Mouse (Mus musculus) cerebellum, postnatal 10 days (tissue): ENCODE measurements around the gene Foxp1.

Source experiments
- DNase-seq, 2 experiments: peaks; one replicate each; pipeline ENCODE4 v3.0.0; 2021; ENCODE audit warnings: mixed read lengths in 2 of 2

Foxp1 gene

DNA sequence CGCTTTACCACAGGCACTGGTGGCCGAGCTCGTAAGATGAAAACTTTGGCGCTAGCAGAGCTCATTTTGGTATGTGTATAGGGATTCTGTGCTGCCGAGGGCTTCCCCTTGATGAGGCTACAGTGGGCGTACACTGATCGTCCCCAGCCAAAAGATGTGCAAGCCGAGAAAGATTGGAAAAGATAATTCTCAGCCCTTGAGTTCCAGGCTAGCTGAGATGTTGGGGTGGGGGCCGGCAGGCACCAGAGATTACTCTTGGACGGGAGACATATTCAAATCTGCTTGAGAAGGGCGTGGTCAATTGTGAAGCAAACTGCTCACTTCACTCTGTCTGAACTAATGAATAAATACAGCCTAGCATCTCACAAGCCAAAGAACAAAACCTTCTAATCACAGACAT lies 319.3 kb downstream of the Foxp1 start:
- no peak for DNase-seq

DNA sequence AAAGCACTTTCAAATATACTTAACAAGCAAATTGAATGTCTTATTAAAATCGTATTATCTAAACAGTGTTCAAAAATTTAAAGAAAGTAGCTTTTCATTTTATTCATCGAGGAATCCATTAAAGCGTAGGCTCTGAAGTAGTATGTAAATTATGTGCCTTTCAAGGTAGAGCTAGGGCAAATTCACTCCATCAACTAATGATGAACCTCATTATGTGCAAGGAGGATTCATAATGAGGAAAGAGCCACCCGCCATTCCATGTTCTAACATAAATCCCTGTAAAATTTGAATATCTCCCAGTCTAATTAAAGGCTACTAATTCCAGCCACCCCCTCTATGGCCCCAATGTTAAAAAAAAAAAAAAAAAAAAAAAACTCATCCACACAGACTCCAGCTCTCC lies 319.7 kb downstream of the Foxp1 start:
- DNase-seq = no peak

DNA sequence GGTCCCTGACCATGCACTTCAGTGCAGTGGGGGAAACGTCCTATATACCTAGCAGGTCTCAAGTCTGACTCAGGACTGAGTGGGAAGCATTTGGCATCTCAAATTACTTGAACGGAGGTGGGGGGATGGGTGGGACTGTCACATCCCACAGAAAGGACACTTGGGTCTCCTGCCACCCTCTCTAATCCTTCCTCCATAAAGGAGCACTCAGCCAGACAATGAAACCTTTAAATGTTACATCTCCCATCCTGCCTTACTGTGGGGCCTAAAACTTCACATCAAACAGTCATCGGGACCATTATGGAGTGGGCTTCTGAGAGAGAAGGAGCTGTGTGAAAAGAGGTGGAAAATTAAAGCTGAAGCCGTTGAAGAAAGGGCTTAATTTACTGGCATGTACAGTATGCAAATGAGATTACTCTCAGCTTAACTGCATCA lies 321.2 kb downstream of the Foxp1 start:
- peak; percentile 26 to 41 for DNase-seq

DNA sequence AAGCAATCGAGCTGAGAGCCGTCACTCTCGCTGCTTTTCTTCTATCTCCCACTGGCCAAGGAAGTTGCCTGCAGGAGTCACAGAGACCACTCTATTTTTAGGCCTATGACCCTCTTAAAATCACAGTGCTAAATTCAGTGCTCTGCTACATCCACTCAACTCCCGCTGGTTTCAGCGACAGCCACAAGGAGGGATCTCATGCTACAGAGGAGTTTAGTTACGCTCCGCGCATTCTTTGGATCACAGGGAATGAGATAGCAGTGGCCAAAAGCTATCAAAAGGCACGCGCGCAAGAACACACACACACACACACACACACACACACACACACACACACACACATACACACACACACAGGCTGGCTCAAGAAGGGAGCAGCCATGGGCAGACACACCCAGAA lies 321.9 kb downstream of the Foxp1 start:
- peak; percentile 45 to 57 for DNase-seq

DNA sequence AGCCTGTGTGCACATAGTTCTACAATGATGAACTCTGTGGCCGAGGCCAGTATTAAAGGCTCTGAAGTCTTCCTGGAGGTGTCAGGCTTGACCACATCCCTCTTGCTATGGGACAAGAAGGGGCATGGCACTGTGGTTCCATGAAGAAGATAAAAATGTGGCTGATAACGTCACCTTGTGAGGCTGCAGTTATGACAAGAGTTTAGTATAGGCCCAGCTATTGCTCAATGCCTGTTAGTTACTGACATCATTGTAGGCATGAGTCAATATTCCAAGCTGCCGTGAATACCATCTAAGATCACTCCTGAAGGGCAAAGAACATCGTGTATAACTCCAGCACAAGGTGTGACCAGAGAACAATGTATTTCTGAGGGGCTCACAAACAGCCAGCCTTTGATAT lies 323.2 kb downstream of the Foxp1 start:
- no peak for DNase-seq

DNA sequence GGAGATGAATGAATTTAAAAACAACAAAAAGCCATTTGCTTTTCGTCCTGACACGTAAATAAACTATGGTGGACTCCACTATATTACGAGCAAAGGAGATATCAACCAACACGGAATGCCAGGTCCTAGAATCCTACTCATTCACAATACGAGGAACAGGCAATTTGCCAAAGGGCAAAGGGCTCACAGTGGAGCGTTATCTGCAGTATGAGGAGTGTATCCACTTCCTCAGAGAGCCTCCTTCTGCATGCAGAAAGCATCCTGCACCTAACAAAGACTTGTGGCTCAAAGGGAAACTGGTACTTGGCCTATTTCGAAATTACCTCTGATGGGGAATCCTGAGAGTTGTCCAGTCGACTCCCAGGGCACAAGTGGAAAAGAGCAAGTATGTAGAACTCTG lies 328.8 kb downstream of the Foxp1 start:
- DNase-seq = peak in 1 of 2 experiments; percentile 21

DNA sequence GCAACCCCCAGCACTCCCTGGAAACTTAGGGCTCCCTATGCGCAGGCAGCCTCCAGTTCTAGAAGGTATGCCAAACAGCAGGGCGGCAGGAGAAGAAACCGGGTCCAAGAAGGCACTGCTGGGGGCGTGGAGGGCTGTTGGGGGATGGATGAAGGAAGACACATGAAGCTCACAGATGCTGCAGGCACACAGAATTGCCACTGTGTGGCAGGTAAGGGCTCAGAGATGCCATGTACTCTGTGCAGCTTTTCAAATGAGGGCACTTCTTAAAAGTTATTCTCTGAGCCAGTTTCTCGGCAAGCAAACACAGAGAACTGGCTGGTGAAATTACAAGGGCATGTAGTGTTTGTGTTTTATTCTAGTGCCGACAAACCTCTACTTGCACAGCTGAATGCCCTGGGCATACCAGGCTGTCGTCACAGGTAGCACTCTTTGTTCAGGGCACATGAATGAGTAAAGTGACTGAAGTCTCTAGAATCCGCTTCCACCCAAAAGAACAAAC lies 330.8 kb downstream of the Foxp1 start:
- DNase-seq = peak; percentile 25 to 43

DNA sequence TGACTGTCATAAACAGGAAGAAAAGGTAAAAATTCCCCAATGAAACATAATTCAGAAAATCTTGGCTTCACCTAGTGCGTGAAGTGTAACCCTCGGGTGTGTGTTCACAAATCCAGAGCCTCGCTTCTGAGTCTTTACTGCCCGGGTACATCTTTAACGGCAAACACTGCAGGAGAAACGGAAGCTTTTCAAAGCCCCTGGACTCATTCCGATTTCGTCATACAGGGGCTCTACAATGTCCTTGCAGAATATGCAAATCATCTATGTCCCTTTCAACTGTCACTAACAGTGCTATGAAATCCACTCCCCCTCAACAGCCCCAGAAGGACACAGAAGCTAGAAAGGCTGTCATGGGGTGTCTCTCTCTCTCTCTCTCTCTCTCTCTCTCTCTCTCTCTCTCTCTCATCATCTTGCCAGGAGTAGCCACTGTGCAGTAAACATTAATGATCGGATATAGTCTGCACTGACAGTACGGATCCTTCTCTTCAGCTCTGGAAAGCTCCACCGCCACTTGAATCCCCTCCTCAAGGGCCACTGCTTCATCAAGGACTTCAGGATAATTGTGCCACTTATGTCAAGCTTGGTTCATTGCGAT lies 331.4 kb downstream of the Foxp1 start:
- DNase-seq = no peak

DNA sequence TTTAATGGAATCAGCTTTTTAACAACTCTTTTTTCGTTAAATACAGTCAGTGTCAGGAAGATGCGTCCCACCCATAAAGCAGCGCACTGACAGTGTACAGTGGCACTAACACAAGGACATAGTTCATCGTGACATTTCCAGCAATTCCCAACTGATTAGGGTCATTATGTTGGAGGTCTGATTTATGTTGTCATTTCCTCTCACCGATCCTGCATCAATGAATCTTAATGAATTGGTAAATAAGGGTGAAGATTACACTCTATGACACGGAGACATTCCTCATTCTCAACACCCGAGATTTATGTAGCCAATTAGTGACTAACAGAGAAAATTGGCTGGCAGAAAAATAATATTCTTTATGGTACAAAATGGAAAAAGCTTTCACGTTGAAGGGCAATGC lies 332.6 kb downstream of the Foxp1 start:
- DNase-seq = no peak

DNA sequence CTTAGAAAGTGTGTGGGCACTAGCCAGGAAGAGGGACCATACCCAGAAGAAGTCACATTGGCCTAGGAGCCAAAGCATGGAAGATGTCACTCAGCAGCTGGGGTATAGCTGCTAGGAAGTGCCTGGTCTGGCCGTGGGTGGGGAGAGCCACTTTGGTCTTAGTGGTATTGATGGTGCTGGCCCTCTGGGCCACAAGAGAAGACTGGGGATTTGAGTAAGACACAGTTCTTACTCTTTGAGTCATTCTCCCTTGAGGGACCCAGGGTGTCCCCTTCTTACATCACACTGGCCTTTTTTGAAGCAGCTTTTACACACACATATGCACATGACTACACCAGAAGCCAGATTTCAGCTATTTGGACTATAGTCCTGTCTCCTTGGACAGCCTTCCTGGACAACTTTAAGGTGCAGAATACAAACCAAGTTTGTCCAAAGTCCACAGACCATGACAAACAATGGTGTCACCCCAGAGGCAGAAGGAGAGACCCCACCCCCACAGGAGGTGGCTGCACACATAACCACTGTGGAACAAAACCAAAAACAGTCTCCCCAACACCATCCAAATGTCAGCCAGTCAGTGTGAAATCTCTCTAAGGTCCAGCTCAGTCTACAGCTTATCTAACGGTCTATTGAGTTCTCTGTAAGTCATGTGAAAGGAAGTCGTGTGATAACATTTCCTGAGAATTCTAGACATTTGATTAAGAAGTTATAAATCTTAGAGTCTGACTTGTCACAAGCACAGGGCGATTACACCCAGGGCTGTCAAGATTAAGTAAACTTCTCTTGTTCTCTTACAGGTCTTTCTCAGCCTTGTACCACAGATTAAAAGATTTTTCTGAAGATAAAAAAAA lies 333.9 kb downstream of the Foxp1 start:
- no peak for DNase-seq

DNA sequence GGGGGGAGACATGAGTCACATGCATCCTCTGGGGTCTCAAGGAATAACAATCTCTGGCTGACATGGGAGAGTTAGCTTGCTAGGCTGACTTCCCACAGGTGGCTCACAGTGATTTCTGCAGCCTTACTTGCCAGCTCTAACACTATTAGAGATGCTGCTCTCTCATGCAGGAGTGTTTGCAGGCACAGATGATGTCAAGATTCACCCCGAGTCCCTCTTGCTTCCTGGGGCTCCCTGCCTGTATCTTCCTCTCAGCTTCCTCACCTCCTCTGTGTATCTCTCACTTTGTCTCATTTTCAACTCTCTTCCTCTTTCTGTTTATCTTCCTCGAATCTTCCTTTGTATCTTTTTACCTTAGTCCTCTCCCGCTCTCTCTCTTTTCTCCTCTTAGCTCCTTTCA lies 334.6 kb downstream of the Foxp1 start:
- no peak for DNase-seq

DNA sequence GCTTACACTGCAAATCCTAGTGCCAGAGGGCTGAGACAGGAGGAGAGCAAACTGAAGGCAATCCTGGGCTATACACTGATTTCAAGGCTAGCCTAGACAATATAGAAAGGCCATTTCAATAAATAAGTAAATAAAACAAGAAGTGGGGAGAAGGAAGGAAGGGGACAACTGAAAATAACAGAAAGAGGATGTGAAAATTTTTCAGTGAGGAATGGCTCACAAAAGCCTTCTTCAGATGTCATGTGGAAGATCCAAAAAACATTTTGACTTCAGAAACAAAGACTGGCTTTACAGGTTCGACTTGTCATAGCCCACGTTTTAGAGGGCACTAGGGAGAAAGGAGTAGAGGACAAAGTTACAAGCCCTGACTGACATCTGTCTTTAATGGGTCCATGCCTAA lies 335.1 kb downstream of the Foxp1 start:
- DNase-seq = no peak

DNA sequence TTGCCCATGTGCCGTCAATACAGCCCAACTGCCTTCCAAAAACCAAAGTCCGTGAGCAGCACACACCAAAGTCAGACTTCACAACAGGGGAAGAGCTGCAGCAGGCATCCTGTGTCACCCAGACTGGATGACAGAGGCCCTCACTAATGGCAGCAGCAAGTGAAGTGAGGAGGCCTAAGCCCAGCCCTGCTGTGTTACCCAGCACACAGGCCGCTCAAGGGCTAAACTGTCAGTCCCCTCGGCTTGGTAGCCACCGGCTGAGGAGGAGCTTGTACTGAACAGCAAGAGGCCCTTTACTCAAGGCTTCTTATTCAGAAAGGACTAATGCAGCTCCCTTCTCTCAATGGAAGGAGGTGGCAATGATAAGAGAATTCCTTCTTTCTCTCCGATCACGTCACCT lies 336.0 kb downstream of the Foxp1 start:
- no peak for DNase-seq

DNA sequence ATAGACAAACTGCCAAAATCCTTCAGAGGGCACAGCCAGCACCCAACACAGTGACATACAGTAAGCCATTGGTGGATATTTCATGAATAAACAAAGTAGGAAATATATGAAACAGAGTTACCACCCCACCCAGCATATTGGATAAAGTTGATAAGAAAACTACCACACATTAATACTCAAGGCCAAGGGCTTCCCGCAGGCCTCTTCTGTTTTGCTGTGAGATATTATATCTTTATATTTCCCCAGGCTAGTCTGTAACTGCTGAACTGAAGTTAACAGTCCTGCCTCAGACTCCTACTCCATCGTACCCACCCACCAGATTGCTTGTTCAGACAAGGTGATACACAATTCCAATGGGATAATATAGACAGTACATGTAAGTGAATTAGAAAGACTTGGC lies 336.7 kb downstream of the Foxp1 start:
- DNase-seq = no peak

DNA sequence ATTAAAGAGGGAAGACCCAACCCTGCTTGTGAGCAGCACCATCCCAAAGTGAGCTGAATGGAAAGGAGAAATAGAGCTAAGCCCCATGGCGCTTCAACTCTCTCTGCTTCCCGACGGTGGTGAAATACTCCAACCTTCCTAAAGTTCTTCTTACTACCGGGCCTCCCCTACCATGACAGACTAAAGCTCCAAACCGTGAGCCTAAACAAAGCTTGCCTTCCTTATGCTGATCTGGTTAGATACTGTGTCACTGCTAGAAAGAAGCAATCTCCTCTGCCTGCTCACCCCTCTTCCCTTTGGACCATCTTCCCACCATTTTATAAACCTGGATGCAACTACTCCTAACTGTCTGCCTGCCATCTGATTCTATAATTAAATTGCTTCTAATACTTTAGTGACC lies 338.5 kb downstream of the Foxp1 start:
- DNase-seq = no peak

DNA sequence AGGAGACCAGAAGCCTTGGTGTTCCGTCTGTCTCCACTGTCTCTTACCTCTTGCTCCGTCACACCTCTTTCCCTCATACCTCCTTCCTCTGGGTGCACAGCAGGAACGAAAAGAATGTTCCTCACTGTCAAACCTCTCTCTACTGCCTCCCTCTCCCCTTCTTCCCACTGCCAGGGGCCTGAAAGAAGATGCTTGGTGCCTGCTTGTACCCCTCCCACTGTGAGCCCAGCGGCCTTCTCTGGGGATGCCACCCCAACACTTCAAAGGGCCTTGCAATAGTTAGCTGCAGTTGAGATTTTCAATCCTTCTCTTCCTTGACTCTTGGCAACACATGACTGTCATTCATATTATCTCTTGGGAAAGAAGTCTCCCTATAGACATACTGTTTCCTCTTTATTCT lies 339.7 kb downstream of the Foxp1 start:
- no peak for DNase-seq

DNA sequence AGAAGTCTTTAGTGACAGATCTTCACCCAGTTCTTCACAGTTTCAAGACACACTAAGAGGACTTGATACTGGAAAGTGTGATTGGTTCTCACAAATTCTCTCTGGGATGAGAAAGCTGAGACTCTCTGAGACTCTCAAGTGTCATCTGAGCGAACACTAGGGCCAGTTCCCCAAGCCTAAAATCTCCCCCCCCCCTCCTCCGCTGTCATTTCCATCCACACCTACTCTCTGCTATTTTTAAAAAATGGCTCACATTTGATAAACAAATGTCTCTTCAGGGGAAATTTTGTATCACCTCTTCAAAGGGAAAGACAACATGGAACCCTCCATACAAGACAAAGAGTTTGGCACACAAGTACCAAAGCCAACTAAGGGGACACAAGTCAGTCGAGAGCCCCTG lies 346.3 kb downstream of the Foxp1 start:
- DNase-seq = no peak

DNA sequence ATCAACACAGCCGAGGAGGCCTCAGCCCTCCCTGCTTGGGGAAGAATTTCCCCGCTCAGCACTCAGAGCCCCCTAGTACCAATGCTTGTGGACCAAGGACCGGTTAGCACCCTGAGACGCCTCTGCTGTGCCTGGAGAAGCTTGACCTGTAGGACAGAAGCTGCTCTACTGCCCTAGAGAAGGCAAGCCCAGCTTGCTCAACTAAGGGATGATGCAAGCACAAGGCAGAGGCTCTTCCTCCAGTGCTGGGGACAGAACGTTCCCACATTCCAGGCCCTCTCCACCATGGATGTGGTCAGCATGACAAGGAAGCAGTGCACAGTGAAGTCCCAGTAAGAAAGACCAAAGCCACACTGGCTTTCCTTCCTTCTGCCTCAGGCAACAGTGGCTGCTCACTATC lies 347.1 kb downstream of the Foxp1 start:
- no peak for DNase-seq

DNA sequence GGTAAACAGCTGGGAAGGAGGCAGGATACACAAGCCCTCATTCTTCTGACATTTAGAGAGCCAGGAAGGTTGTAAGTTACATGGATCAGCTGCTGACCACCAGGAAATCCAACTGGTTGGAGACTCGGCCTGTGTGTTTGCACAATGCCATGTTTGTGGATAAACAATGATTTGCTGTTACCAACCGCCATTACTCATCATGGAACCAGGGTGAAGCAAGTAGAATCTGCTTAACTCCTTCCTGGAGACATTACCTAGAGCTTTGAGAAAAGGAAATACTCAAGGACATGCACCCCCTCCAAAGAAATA lies 348.7 kb downstream of the Foxp1 start:
- no peak for DNase-seq

DNA sequence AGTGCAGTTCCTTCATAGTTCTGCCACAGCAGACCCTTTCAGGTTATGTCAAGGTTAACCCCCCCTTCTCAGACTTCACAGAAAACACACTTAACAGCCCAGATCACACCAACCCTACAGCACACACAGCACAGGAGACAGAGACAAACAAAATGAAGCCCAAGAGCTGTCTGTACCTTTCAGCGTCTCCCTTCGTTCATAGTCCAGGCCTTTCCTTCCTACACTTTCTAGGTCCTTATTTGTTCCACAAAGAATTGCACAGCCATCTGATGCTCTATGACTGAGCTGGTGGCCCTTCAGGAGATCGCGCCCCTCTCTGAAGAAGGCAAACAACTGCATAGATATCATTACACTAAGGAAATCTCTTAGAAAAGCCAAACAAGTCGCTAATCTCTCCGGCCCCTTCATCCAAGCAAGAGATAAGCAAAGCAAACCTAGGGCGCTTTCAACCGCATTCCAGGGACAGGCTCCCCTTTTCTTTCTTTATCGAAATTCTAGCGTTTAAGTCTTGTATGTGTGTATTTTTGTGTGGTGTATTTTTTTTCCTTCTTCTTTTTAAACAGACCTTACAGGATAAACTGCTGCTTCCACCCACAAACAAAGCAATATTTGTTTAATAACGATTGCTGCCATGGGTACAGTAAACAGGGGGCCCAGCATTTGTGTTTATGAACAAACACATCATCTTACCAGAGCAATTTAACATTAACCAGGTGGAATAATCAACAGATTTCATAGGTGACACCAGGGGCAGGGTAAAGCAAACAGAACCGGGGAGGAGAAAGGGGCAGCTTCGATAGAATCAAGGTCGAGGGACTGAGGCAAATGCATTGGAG lies 349.2 kb downstream of the Foxp1 start:
- no peak for DNase-seq

DNA sequence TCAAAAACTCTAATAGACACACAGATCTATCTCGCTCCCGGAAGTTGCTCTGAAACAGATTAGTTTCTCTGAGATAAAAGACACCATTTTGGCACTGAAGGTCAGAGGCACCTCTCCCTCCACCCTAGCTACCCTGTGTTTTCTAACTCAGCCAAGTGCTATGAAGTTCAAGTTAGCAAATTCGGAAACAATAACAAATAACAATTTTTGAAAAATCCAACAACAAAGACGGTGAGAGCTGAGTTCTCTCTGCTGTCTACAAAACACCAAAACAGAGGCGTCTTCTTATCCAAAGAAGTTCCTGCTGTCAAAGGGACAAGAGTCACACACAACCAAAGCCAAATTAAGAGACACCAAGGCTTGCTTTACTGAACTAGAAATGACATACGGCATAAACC lies 349.9 kb downstream of the Foxp1 start:
- no peak for DNase-seq

DNA sequence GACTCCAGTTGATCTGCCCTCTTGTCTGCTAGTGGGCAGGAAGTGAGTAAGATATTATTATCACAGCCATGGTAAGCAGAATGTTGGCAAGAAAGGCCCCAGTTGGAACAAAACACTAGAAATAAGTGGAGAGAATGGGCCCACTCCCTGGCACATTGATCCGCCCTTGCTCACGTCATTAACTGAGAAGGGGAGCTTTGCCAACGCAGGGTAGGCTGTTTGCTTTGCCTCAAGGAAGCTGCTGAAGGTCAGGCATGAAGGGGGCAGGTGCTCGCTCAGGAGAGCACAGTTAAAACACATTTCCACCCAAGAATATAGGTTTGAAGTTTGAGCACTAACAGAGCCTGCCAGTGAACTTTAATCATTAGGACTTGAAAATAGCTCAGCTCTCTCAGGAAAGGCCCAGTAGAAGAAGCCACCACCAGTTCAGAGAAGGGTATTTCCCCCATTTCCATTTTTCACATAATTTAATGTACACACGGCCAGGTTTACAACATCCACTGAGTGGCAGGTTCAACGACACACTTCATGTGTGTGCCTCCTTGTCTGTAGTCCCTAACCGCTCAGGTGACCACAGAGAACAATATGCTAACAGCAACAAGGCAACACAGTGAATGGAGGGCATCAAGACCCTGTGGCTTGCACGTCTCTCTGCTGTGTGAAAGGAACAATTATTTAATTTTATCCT lies 350.5 kb downstream of the Foxp1 start:
- DNase-seq = peak; percentile 20 to 43

DNA sequence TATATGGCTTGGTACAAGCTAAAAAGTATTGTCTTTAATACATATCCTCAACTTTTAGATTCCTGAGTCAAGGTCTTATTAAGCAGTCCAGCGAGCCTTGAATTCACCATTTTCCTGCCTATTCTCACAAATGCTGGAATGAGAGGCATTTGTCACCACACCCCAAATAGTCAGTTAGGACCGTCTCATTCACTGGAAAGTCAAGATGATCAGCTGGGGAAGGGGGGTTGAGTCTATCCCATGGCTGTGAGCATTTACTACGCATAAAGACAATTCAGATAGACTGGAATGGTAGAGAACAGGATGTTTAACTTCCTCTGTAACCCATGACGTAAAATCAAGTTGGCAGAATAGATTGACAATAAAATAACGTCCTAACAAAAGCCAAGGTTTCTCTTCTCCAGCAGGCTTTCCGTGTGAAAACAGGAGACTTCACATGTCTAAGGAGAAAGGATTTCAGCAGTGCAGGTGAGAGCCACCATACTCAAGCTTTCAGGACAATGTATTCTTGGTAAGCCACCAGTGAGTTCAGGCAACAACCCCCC lies 351.2 kb downstream of the Foxp1 start:
- no peak for DNase-seq
